Mouse (Mus musculus) embryonic facial prominence, embryonic 14.5 days (tissue): ENCODE data around the gene Alkbh7. TPM values are rescaled to one million over a fixed set of nuclear protein-coding genes. Genes with fewer than 3 reads are reported as not detected.

Source experiments
- ATAC-seq: fragments of 200-750 bp; cut with Nextera tagmentation; 2 replicates; pipeline ENCODE4 v1.8.0; 2017; ENCODE audit warnings: low read depth, moderate number of reproducible peaks, moderate TSS enrichment
- DNase-seq: peaks from one replicate; pipeline ENCODE4 v3.0.0-alpha.2; 2015; ENCODE audit warnings: low spot score
- H3K27ac ChIP-seq: fragments of 300-500 bp; sonication (generic); replicated peaks from 2 replicates; pipeline ENCODE4 v1.5.1; 2014; ENCODE audit warnings: low read depth, mild to moderate bottlenecking, low read length, moderate library complexity
- H3K27me3 ChIP-seq: fragments of 300-500 bp; sonication (generic); replicated peaks from 2 replicates; pipeline ENCODE4 v1.6.1; 2014; ENCODE audit warnings: low read length; ENCODE audit not compliant: control insufficient read depth, insufficient read depth
- H3K36me3 ChIP-seq: fragments of 300-500 bp; sonication (generic); 2 replicates; pipeline ENCODE4 v1.6.1; 2014; ENCODE audit warnings: low read length, mixed read lengths; ENCODE audit not compliant: control insufficient read depth, insufficient read depth
- H3K4me1 ChIP-seq: fragments of 300-500 bp; sonication (generic); 2 replicates; pipeline ENCODE4 v1.6.1; 2014; ENCODE audit warnings: antibody characterized with exemption, low read length; ENCODE audit not compliant: control insufficient read depth, insufficient read depth
- H3K4me2 ChIP-seq: fragments of 300-500 bp; sonication (generic); 2 replicates; pipeline ENCODE4 v1.6.1; 2014; ENCODE audit warnings: low read depth, mild to moderate bottlenecking, low read length, moderate library complexity, mixed read lengths
- H3K4me3 ChIP-seq: fragments of 300-500 bp; sonication (generic); 2 replicates; pipeline ENCODE4 v1.5.1; 2014; ENCODE audit warnings: low read depth, mild to moderate bottlenecking, low read length
- H3K9ac ChIP-seq: fragments of 300-500 bp; sonication (generic); 2 replicates; pipeline ENCODE4 v1.6.1; 2014; ENCODE audit warnings: low read depth, mild to moderate bottlenecking, low read length, moderate library complexity, mixed read lengths
- H3K9me3 ChIP-seq: fragments of 300-500 bp; sonication (generic); 2 replicates; pipeline ENCODE4 v1.6.1; 2016; ENCODE audit warnings: low read length; ENCODE audit not compliant: control insufficient read depth
- WGBS: fragments of 180-500 bp; shearing (Covaris S2); extraction: QIAGEN DNeasy Blood & Tissue Kit; methylation state at CpG from one replicate; pipeline ENCODE4 v1.1.7; 2014; 5-methylcytosine and 5-hydroxymethylcytosine counted together
- polyA plus RNA-seq: library from polyadenylated mRNA; unstranded; fragments of >200 nt; fragmentation: Nextera tagmentation; extraction: Ambion mirVana; gene quantifications from 2 replicates; pipeline ENCODE4 v1.2.1, GENCODE M21; 2014

The Alkbh7 gene
- 35.7 and 39.8 TPM in 2 replicates for polyA plus RNA-seq

DNA sequence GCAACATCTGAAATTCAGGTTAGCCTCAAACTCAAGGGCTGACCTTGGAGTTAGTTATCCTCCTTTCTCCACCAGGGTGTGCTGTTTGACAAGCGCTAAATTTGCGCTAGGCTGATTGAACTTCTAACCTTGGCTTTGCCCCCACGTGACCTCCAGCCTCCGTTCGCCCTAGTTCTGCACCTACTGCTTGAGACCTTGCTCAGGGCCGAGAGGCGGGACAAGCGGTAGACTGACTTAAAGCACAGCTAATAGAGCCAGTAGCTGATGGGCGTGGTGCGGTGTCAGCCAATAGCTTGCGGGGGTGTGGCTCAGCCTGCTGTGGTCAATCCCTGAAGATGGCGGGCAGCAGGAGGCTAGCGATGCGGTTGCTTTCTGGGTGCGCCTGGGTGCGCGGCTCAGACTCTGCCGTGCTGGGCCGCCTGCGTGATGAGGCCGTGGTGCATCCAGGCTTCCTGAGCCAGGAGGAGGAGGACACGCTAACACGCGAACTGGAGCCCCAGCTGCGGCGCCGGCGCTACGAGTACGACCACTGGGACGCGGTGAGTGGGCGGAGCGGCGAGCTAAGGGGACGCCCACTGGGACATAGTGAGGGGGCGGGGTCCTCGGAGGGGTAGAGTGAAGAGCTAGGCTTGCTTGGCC, at the start of gene Alkbh7:
Alkbh7 (plus strand) TSS at position 311 of the 639 bp plus-strand sequence.
- peak within 1 kb of the TSS; percentile 59 for H3K9ac ChIP-seq
- peak within 1 kb of the TSS; percentile 82 for H3K4me2 ChIP-seq
- peaks cover 53% of the 10 kb centered on the region for H3K36me3 ChIP-seq
- DNase-seq: peak; percentile 99
- H3K4me3 ChIP-seq: peak within 1 kb of the TSS; percentile 66
- H3K4me1 ChIP-seq: peaks cover 5% of the 10 kb centered on the region; the same call in 1 of the 2 replicates
- ATAC-seq: peak; percentile 99
- WGBS: 1% methylated on average over 38 of the region's 38 CpGs
- H3K27me3 ChIP-seq: no peaks in the 10 kb centered on the region
- H3K9me3 ChIP-seq: no peaks in the 10 kb centered on the region
- H3K27ac ChIP-seq: peak within 1 kb of the TSS; percentile 42

DNA sequence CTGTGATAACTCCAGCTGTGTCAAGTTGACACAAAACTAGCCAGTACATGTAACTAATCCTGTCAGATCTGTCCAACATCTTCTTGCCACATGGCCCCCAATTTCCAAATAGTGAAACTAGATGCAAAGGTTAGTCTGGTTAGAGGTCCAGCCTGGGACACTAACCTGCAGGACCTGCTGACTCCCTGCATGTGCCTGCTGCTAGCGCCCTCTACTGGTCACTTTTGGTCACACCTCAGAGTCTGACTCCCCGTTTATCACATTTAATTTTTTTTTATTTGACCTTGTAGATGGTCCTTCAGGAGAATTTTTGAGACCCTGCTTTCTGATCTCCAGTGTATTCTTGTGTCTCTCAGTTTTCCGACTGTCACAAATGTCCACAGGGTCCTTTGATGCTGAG, 46.2 kb upstream of the Alkbh7 start:
- DNase-seq (no peak), ATAC-seq (no peak)
- Histone ChIP-seq H3K27ac (no peak overlapping the region), H3K36me3 (no peaks in the 10 kb centered on the region), H3K4me3 (no peak overlapping the region), H3K9ac (no peak overlapping the region), H3K27me3 (no peaks in the 10 kb centered on the region), H3K4me1 (no peaks in the 10 kb centered on the region), H3K4me2 (no peak overlapping the region), H3K9me3 (peaks cover 4% of the 10 kb centered on the region; the same call in 1 of the 2 replicates)
- 20% methylated on average over 3 of the region's 3 CpGs for WGBS

DNA sequence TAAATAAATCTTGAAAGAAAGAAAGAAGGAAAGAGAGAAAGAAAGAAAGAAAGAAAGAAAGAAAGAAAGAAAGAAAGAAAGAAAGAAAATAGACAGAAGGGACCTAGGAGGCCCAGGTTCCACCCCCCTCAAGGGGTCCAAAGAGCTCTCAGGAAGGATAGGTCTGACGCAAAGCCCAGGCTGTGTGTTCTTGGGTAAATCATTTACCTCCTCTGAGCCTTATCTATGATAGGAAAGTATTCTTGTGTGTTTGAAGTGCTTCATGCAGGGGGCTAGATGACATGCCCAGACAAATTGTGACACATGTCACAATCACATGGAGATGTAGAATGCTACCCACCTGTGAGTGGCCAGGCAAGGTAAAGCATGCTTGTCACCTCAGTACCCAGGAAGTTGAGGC, 44.5 kb upstream of the Alkbh7 start:
- DNase-seq (no peak), ATAC-seq (no peak)
- H3K27ac ChIP-seq: no peak overlapping the region
- H3K9me3 ChIP-seq: no peaks in the 10 kb centered on the region
- no peaks in the 10 kb centered on the region for H3K36me3 ChIP-seq
- H3K4me1 ChIP-seq: no peaks in the 10 kb centered on the region
- WGBS: 79% methylated on average over 1 of the region's 1 CpGs
- H3K4me3 ChIP-seq: no peak overlapping the region
- H3K27me3 ChIP-seq: no peaks in the 10 kb centered on the region
- H3K4me2 ChIP-seq: no peak overlapping the region
- H3K9ac ChIP-seq: no peak overlapping the region

DNA sequence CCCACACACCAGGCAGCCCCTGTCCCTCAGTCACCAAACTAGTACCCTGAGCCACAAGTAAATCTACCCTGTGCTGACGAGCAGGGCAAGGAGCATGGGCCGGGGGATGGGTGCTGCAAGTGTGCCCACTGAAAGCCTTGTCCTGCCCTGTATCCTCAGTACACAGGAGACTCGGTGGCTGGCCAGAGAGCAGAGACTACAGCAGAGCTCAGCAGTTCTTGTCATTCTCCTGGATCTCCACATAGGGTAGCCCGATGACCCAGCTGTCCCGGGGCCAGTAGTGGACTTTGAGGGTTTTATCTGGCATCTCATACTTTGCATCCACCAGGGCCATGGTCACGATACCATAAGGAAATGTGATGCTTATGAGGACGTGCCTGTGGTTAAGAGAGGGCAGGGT, 42.3 kb upstream of the Alkbh7 start:
- Histone ChIP-seq H3K27me3 (no peaks in the 10 kb centered on the region), H3K4me1 (no peaks in the 10 kb centered on the region), H3K9me3 (no peaks in the 10 kb centered on the region), H3K4me2 (no peak overlapping the region), H3K9ac (no peak overlapping the region), H3K36me3 (no peaks in the 10 kb centered on the region), H3K4me3 (no peak overlapping the region), H3K27ac (no peak overlapping the region)
- ATAC-seq (no peak), DNase-seq (no peak)
- WGBS: 88% methylated on average over 7 of the region's 7 CpGs

DNA sequence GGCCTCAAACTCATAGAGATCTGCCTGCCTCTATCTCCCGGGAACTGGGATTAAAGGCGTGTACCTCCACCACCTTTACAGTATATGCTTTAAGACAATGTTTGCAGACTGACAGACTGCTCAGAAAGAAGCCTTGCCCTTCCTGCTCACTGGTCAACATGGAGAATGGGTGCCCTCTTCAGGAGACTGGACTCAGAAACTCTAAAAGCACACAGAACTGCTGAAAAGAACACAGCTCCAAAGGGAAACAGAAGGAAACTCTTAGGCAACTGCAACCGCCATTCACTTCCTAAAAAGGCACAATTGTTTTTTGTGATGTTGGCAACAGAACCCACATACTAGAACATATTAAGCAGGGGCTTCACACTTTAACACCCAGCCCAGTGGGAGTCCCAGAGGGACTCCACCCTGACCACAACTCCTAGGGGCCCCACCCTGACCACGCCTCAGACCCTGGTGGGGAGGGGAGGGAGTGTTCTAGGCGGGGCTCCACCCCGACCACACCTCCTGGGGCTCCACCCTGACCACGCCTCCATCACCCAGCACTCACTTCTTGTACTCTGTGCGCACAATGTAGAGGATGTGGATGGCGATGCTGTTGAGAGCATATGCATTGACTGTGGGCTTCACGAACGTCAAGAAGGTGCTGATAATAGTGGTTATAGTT, 39.2 kb upstream of the Alkbh7 start:
- Histone ChIP-seq H3K9ac (no peak overlapping the region), H3K4me3 (no peak overlapping the region), H3K36me3 (no peaks in the 10 kb centered on the region), H3K9me3 (no peaks in the 10 kb centered on the region), H3K27ac (no peak overlapping the region), H3K4me1 (no peaks in the 10 kb centered on the region), H3K4me2 (no peak overlapping the region), H3K27me3 (no peaks in the 10 kb centered on the region)
- DNase-seq: no peak
- WGBS: 29% methylated on average over 11 of the region's 11 CpGs
- no peak for ATAC-seq

DNA sequence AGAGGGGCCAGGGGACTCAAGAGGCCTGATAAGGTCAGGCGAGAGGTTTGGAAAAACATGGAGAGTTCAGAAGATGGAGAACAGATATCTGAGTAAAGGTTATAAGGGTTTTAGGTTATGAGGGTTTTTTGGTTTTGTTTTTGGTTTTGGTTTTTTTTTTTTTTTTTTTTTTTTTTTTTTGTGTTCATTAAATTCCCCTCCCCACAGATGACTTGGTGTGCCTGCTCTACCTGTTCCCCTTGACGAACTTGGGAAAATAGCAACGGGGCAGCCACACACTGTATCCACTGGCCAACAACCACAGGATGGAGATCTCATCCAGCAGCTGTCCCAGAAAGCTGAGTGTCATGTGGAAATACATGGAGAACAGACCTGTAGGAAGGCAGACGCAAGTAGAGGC, 38.5 kb upstream of the Alkbh7 start:
- ATAC-seq (no peak), DNase-seq (no peak)
- Histone ChIP-seq H3K36me3 (no peaks in the 10 kb centered on the region), H3K9me3 (no peaks in the 10 kb centered on the region), H3K9ac (no peak overlapping the region), H3K4me3 (no peak overlapping the region), H3K4me1 (no peaks in the 10 kb centered on the region), H3K27ac (no peak overlapping the region), H3K4me2 (no peak overlapping the region), H3K27me3 (no peaks in the 10 kb centered on the region)
- WGBS: 68% methylated on average over 4 of the region's 4 CpGs

DNA sequence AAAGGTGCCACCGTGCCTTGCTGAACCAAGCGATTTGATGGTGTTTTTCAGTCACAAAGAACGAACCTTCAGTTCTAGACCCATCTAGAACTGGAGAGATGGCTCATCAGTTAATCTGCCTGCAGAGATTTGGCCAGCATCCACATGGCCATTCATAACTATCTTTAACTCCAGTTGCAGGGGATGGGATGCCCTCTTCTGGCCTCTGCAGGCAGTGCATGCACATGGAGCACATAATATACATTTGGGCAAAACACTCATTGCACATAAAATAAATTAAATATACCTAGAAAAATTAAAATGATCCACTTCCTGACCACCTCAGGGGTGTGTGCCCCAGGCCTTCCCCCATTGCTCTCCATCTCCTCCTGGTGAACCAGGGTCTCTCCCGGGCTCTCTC, 35.3 kb upstream of the Alkbh7 start:
- H3K9ac ChIP-seq: no peak overlapping the region
- no peaks in the 10 kb centered on the region for H3K27me3 ChIP-seq
- DNase-seq (no peak), ATAC-seq (no peak)
- WGBS: 96% methylated on average over 4 of the region's 4 CpGs
- H3K4me3 ChIP-seq: no peak overlapping the region
- no peaks in the 10 kb centered on the region for H3K4me1 ChIP-seq
- H3K4me2 ChIP-seq: no peak overlapping the region
- H3K9me3 ChIP-seq: no peaks in the 10 kb centered on the region
- no peak overlapping the region for H3K27ac ChIP-seq
- no peaks in the 10 kb centered on the region for H3K36me3 ChIP-seq

DNA sequence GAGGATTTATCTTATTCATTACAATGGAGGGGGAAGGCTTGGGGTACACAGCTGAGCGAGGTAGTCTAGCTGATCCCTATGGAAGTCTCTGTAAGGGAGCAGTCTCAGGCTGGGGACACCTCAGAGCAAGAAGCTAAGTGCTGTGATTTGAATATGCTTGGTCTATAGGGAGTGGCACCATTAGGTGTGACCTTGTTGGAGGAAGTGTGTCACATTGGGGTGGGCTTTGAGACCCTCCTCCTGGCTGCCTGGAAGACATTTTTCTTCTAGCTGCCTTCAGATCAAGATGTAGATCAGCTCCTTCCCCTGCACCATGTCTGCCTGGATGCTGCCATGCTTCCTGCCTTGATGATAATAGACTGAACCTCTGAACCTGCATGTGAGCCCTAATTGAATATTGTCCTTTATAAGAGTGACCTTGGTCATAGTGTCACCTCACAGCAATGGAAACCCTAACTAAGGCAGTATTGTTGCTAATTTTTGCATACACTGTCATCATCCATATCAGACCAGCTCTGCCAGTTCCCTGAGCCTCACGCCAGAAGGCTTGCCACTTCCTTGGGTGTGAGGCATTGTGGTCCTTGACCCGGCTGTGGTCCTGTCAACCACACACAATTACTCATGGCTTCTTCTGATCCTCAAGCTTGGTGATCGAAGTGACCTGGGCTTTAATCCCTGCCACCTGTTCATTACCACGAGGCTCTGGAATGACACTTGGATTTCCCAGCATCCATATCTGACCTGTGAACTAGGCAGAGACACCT, 34.3 kb upstream of the Alkbh7 start:
- DNase-seq: no peak
- Histone ChIP-seq H3K27me3 (no peaks in the 10 kb centered on the region), H3K4me1 (no peaks in the 10 kb centered on the region), H3K4me2 (no peak overlapping the region), H3K27ac (no peak overlapping the region), H3K4me3 (no peak overlapping the region), H3K9ac (no peak overlapping the region), H3K9me3 (no peaks in the 10 kb centered on the region), H3K36me3 (no peaks in the 10 kb centered on the region)
- WGBS: 73% methylated on average over 5 of the region's 5 CpGs
- no peak for ATAC-seq
